Mouse (Mus musculus): ENCODE results near the gene Tmem211. TPM values are rescaled to one million over a fixed set of nuclear protein-coding genes. Genes with fewer than 3 reads are reported as not detected.

The Tmem211 gene
- not detected in 2 replicates for polyA plus RNA-seq (2015; fragmentation: Nextera tagmentation; extraction: Ambion mirVana)

DNA sequence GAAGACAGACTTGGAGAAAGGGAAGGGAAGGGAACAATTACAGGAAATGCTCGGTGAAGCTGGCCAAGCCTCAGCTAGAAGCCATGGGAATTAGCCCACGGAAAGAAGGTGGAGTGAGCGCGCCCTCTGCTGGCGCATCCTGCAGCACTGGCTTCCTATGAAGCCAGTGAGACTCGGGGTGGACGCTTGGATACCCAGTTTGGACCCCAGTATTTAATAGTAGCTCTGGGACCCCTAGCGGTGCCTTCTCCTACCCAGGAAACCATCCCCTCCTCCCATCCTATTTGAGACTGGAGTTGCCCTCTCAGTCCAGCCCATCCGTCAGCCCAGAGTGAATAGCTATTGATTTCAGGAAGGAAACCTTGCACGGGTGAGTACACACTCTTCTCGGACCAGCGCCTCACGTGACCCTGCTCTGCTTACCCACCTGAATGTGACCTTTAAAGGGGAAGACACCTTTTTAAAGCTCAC, at the start of gene Tmem211:
Gene Tmem211 (plus strand): TSS at position 278 of the 471 bp plus-strand sequence.
- Histone ChIP-seq H3K36me3 (ENCODE audit: control insufficient read depth, insufficient read depth) (no peaks in the 10 kb centered on the region), H3K9me3 (ENCODE audit: control insufficient read depth) (no peaks in the 10 kb centered on the region), H3K9ac (ENCODE audit: low read depth, low read length) (peak within 1 kb of the TSS; percentile 17; the same call in 1 of the 2 replicates), H3K4me2 (replicated peaks; ENCODE audit: low read depth) (peak within 1 kb of the TSS; percentile 57), H3K27ac (ENCODE audit: low read depth, low read length) (no peak within 1 kb of the TSS), H3K27me3 (replicated peaks; ENCODE audit: control insufficient read depth, insufficient read depth, low read length) (no peaks in the 10 kb centered on the region), H3K4me3 (ENCODE audit: low read depth, low read length) (no peak within 1 kb of the TSS), H3K4me1 (replicated peaks; ENCODE audit: control insufficient read depth, insufficient read depth, low read length) (no peaks in the 10 kb centered on the region; the same call in 1 of the 2 replicates)
- peak; percentile 97 for TF ChIP-seq CTCF (IDR thresholded peaks at IDR 0.05; ENCODE audit: low read depth)
- 0% methylated on average over 13 of the region's 13 CpGs for WGBS
- peak; percentile 50 for ATAC-seq

DNA sequence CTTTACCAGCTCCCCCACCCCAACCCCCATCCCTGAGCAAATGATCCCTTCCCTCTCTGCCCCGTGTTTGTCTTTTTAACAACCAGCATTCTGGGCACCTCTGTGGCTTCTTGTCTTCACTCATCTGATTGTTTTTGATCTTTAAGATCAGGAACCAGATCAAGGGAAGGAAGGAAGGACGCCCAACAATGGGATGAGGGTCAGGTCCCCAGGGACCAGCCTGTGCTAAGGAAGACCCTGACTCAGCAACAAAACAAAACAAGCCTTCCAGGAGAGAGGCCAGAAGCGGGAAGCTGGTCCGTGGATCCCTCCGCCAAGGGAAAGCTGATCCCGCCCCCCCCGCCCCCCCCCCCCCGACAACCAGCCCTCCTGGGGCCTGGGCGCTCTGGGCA, 47.3 kb upstream of the Tmem211 start:
- no peak overlapping the region for H3K4me3 ChIP-seq (ENCODE audit: low read depth, low read length)
- TF ChIP-seq CTCF (IDR thresholded peaks at IDR 0.05; ENCODE audit: low read depth), result no peak
- 34% methylated on average over 6 of the region's 9 CpGs for WGBS

DNA sequence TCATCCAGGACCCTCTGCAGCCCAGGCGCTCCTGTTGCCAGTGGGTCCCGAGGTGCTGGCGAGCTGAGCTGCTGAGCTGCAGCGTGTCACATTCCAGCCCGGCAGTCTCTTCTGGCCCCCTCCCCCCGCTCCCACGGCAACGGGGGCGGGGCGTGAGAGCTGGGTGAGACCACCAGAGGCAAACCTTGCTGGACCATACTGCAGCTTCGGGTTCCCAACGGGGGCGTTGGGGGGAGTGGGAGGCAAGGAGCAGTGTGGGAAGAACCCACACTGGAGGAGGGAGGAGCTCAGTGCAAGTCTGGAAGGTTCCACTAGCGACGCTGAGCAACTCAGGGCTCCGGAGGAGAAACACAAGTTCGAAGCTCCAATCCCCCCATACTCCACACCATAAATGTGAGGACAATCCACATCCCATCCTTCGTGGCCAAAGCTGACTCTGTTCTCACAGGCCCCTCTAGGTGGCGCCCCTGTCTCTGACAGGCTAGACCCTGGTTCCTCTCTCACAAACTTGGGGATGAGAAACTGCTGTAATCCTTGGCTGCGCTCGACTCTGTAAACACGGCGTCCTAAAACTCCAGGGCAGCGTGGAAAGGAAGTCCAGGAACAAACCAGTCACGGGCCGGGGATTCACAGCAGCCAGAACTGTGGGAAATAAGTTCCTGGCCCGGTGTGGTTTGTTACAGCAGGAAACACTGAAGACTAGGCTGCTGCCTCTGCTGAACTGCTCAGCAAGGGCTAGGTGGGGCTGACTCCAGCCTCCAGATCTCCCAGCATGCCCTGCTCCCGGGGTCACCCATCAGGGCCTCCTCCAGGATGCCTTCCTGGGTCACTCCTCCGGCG, 46.6 kb upstream of the Tmem211 start:
- peak; percentile 56 for ATAC-seq
- peak overlapping the region; percentile 40 for H3K4me2 ChIP-seq (replicated peaks; ENCODE audit: low read depth)
- H3K36me3 ChIP-seq (ENCODE audit: control insufficient read depth, insufficient read depth), result peaks cover 35% of the 10 kb centered on the region
- peak overlapping the region; percentile 67 for H3K27ac ChIP-seq (ENCODE audit: low read depth, low read length)
- H3K4me1 ChIP-seq (replicated peaks; ENCODE audit: control insufficient read depth, insufficient read depth, low read length), result no peaks in the 10 kb centered on the region
- peak; percentile 97 for TF ChIP-seq CTCF (IDR thresholded peaks at IDR 0.05; ENCODE audit: low read depth)
- H3K9ac ChIP-seq (ENCODE audit: low read depth, low read length), result no peak overlapping the region
- H3K4me3 ChIP-seq (ENCODE audit: low read depth, low read length), result no peak overlapping the region
- H3K27me3 ChIP-seq (replicated peaks; ENCODE audit: control insufficient read depth, insufficient read depth, low read length), result no peaks in the 10 kb centered on the region
- 7% methylated on average over 30 of the region's 30 CpGs for WGBS
- H3K9me3 ChIP-seq (ENCODE audit: control insufficient read depth), result no peaks in the 10 kb centered on the region

More for the DNA sequence above, 47.3 kb upstream of the Tmem211 start:
- Histone ChIP-seq H3K36me3 (ENCODE audit: control insufficient read depth, insufficient read depth) (peaks cover 33% of the 10 kb centered on the region), H3K9ac (ENCODE audit: low read depth, low read length) (no peak overlapping the region), H3K27me3 (replicated peaks; ENCODE audit: control insufficient read depth, insufficient read depth, low read length) (no peaks in the 10 kb centered on the region), H3K9me3 (ENCODE audit: control insufficient read depth) (no peaks in the 10 kb centered on the region), H3K4me1 (replicated peaks; ENCODE audit: control insufficient read depth, insufficient read depth, low read length) (no peaks in the 10 kb centered on the region), H3K4me2 (replicated peaks; ENCODE audit: low read depth) (peak overlapping the region; percentile 40), H3K27ac (ENCODE audit: low read depth, low read length) (0 out of 2 replicates have a peak overlapping the region, but pooled peaks have one; percentile 8)
- ATAC-seq, result no peak

- no peak for ATAC-seq
- no peak overlapping the region for H3K9ac ChIP-seq (ENCODE audit: low read depth, low read length)
- no peak overlapping the region for H3K4me3 ChIP-seq (ENCODE audit: low read depth, low read length)
Measured at GRCm38 (mm10) chr5:113180755-113181154, 46.0 kb upstream of the Tmem211 start.

GRCm38 (mm10) chr5:113181441-113181840, 45.3 kb upstream of the Tmem211 start:
- Histone ChIP-seq H3K27ac (ENCODE audit: low read depth, low read length) (no peak overlapping the region), H3K9me3 (ENCODE audit: control insufficient read depth) (no peaks in the 10 kb centered on the region), H3K4me1 (replicated peaks; ENCODE audit: control insufficient read depth, insufficient read depth, low read length) (no peaks in the 10 kb centered on the region), H3K27me3 (replicated peaks; ENCODE audit: control insufficient read depth, insufficient read depth, low read length) (no peaks in the 10 kb centered on the region), H3K36me3 (ENCODE audit: control insufficient read depth, insufficient read depth) (peaks cover 36% of the 10 kb centered on the region), H3K4me3 (ENCODE audit: low read depth, low read length) (no peak overlapping the region), H3K4me2 (replicated peaks; ENCODE audit: low read depth) (no peak overlapping the region), H3K9ac (ENCODE audit: low read depth, low read length) (no peak overlapping the region)
- 0 out of 2 replicates have a peak, but pooled peaks have one; percentile 29 for ATAC-seq
- 28% methylated on average over 6 of the region's 6 CpGs for WGBS
- TF ChIP-seq CTCF (IDR thresholded peaks at IDR 0.05; ENCODE audit: low read depth), result 0 out of 2 replicates have a peak, but pooled peaks have one; percentile 16

More at GRCm38 (mm10) chr5:113180755-113181154, 46.0 kb upstream of the Tmem211 start:
- peak overlapping the region; percentile 39; the same call in 1 of the 2 replicates for H3K4me2 ChIP-seq (replicated peaks; ENCODE audit: low read depth)
- no peaks in the 10 kb centered on the region for H3K4me1 ChIP-seq (replicated peaks; ENCODE audit: control insufficient read depth, insufficient read depth, low read length)
- no peaks in the 10 kb centered on the region for H3K27me3 ChIP-seq (replicated peaks; ENCODE audit: control insufficient read depth, insufficient read depth, low read length)
- H3K36me3 ChIP-seq (ENCODE audit: control insufficient read depth, insufficient read depth), result peaks cover 35% of the 10 kb centered on the region
- 78% methylated on average over 15 of the region's 15 CpGs for WGBS
- TF ChIP-seq CTCF (IDR thresholded peaks at IDR 0.05; ENCODE audit: low read depth), result no peak
- peak overlapping the region; percentile 67 for H3K27ac ChIP-seq (ENCODE audit: low read depth, low read length)
- H3K9me3 ChIP-seq (ENCODE audit: control insufficient read depth), result no peaks in the 10 kb centered on the region

- no peak for TF ChIP-seq CTCF (IDR thresholded peaks at IDR 0.05; ENCODE audit: low read depth)
Measured at GRCm38 (mm10) chr5:113190558-113190957, 36.2 kb upstream of the Tmem211 start.

More at GRCm38 (mm10) chr5:113190558-113190957, 36.2 kb upstream of the Tmem211 start:
- Histone ChIP-seq H3K4me1 (replicated peaks; ENCODE audit: control insufficient read depth, insufficient read depth, low read length) (no peaks in the 10 kb centered on the region), H3K9me3 (ENCODE audit: control insufficient read depth) (no peaks in the 10 kb centered on the region), H3K4me2 (replicated peaks; ENCODE audit: low read depth) (no peak overlapping the region), H3K27me3 (replicated peaks; ENCODE audit: control insufficient read depth, insufficient read depth, low read length) (no peaks in the 10 kb centered on the region), H3K27ac (ENCODE audit: low read depth, low read length) (no peak overlapping the region), H3K9ac (ENCODE audit: low read depth, low read length) (no peak overlapping the region), H3K4me3 (ENCODE audit: low read depth, low read length) (no peak overlapping the region), H3K36me3 (ENCODE audit: control insufficient read depth, insufficient read depth) (peaks cover 50% of the 10 kb centered on the region)
- WGBS, result 67% methylated on average over 14 of the region's 14 CpGs
- ATAC-seq, result no peak
